ENCODE assay signal across 8 mouse cellular contexts in the genomic region with DNA sequence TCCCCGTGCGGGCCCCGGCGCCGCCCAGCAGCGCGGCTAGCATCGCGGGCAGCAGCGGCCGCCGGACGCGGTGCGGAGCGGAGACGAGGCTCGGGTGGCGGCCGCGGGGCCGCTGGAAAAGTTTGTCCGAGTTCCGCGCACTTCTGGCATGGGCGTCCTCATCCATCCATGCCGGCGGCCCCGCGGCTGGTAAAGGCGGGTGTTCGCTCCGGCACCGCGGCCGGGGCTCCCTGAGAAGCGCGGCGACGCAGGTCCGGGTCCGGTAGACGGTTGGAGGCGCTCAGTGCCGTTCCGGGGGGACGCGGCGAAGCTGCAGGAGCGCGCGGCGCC. TPM values are rescaled to one million over a fixed set of nuclear protein-coding genes. Genes with fewer than 3 reads are reported as not detected.
DNase-seq lines count a peak whose midpoint lies in the region; ATAC-seq and TF ChIP-seq lines count a peak whose summit lies in the region.

No protein-coding gene starts in this region.

- TF ChIP-seq CTCF in heart, adult 2 months (IDR thresholded peaks at IDR 0.05): no peak
- TF ChIP-seq CTCF in thymus, adult 2 months (IDR thresholded peaks at IDR 0.05; ENCODE audit: borderline replicate concordance, control insufficient read depth, extremely low read depth, insufficient read depth, low read length, poor library complexity): no peak

- no peak for ATAC-seq in liver, embryonic 12.5 days

- no peaks in the 10 kb centered on the region for H3K4me1 ChIP-seq in heart, adult 2 months (ENCODE audit: control insufficient read depth, insufficient read depth, low read length)
- no peaks in the 10 kb centered on the region for H3K4me1 ChIP-seq in thymus, adult 2 months (replicated peaks; ENCODE audit: control insufficient read depth, insufficient read depth, low read length)
- peaks cover 14% of the 10 kb centered on the region; the same call in 1 of the 2 replicates for H3K4me1 ChIP-seq in liver, embryonic 12.5 days

- H3K27me3 ChIP-seq in heart, adult 2 months (ENCODE audit: control insufficient read depth, insufficient read depth, low read length): no peaks in the 10 kb centered on the region
- H3K27me3 ChIP-seq in thymus, adult 2 months (ENCODE audit: control insufficient read depth, insufficient read depth, low read length): no peaks in the 10 kb centered on the region; the same call in 1 of the 2 replicates
- H3K27me3 ChIP-seq in liver, embryonic 12.5 days (replicated peaks): peaks cover 76% of the 10 kb centered on the region

- no peaks in the 10 kb centered on the region for H3K79me2 ChIP-seq in heart, adult 2 months (replicated peaks; ENCODE audit: control insufficient read depth, insufficient read depth, low read length)

- intact Hi-C loops in heart, adult 2 months (cut with DNase I): loop anchor here (5.0 kb wide), 8 partner anchors 104 to 561 kb away; no protein-coding TSS in a partner anchor

- no peak for DNase-seq in heart, adult 2 months
- no peak for DNase-seq in heart, postnatal 4 days
- no peak for DNase-seq in thymus, adult 2 months
- no peak for DNase-seq in thymus, postnatal 10 days (ENCODE audit: low spot score in 2 of 2)
- no peak for DNase-seq in right cerebral cortex, adult 2 months (ENCODE audit: low spot score in 2 of 2)
- no peak for DNase-seq in right cerebral cortex, postnatal 36 days (ENCODE audit: low spot score in 2 of 2)
- no peak for DNase-seq in c-Kit-positive CD71-positive TER-119-positive erythroid progenitor cells, embryonic 14.5 days (ENCODE audit: low spot score)

- no peaks in the 10 kb centered on the region for H3K9me3 ChIP-seq in liver, embryonic 12.5 days (replicated peaks)

- WGBS in heart, adult 2 months: under 1% methylated on average over 53 of the region's 53 CpGs
- WGBS in thymus, adult 2 months: 2% methylated on average over 53 of the region's 53 CpGs
- 0% methylated on average over 53 of the region's 53 CpGs for WGBS in liver, embryonic 12.5 days (ENCODE audit: insufficient replicate concordance)

- peak overlapping the region; percentile 74 for H3K4me2 ChIP-seq in liver, embryonic 12.5 days

- peak overlapping the region; percentile 88 for H3K27ac ChIP-seq in heart, adult 2 months
- no peak overlapping the region for H3K27ac ChIP-seq in thymus, adult 2 months (ENCODE audit: control insufficient read depth, insufficient read depth, low read length)
- peak overlapping the region; percentile 78 for H3K27ac ChIP-seq in liver, embryonic 12.5 days

- no peak for TF ChIP-seq EP300 in heart, adult 2 months (IDR thresholded peaks at IDR 0.05; ENCODE audit: insufficient read depth, low read depth, low read length)

- H3K9ac ChIP-seq in heart, adult 2 months (ENCODE audit: low read depth, low read length): peak overlapping the region; percentile 87
- H3K9ac ChIP-seq in liver, embryonic 12.5 days: peak overlapping the region; percentile 62

- H3K36me3 ChIP-seq in heart, adult 2 months (ENCODE audit: control insufficient read depth, insufficient read depth, low read length): no peaks in the 10 kb centered on the region; the same call in none of the 2 replicates
- no peaks in the 10 kb centered on the region for H3K36me3 ChIP-seq in thymus, adult 2 months (ENCODE audit: control insufficient read depth, insufficient read depth, low read length)
- no peaks in the 10 kb centered on the region for H3K36me3 ChIP-seq in liver, embryonic 12.5 days

- TF ChIP-seq POLR2A in heart, adult 2 months (IDR thresholded peaks at IDR 0.05; ENCODE audit: insufficient read depth, low read depth, low read length): no peak
- TF ChIP-seq POLR2A in thymus, adult 2 months (IDR thresholded peaks at IDR 0.05; ENCODE audit: control insufficient read depth, extremely low read depth, insufficient read depth, low read length, poor library complexity): no peak

- H3K4me3 ChIP-seq in heart, adult 2 months: peak overlapping the region; percentile 83
- peak overlapping the region; percentile 4 for H3K4me3 ChIP-seq in thymus, adult 2 months (ENCODE audit: control insufficient read depth, insufficient read depth, low read length)
- H3K4me3 ChIP-seq in liver, embryonic 12.5 days: peak overlapping the region; percentile 59

RNA-seq across cellular contexts. Expression of gene Gas1, which starts 0.4 kb away (rescaled TPM):
- 10 to 100 TPM; 26.3 to 26.4 TPM for total RNA-seq in heart, adult 2 months (2021)
- polyA plus RNA-seq in heart, adult 2 months (2012; rRNA removed): 16.0 and 18.8 TPM in 2 replicates
- total RNA-seq in heart, postnatal 4 days (2021): 10 to 100 TPM; 53.5 to 56.8 TPM
- 58.7 and 66.8 TPM in 2 replicates for polyA plus RNA-seq in thymus, adult 2 months (2012; rRNA removed)
- 11.9 and 16.3 TPM in 2 replicates for polyA plus RNA-seq in liver, embryonic 12.5 days (2016; fragmentation: Nextera tagmentation; extraction: Ambion mirVana)

Comparison
In these comparisons a context has a peak if more than half of its experiments do, and no peak if none do; other contexts are left out.
1. H3K4me3 ChIP-seq: peak in every context shown above with its lines; median percentile 83 in heart, adult 2 months; 59 in liver, embryonic 12.5 days; 4 in thymus, adult 2 months.